Mouse (Mus musculus): ENCODE results near the gene Proser1. TPM values are rescaled to one million over a fixed set of nuclear protein-coding genes. Genes with fewer than 3 reads are reported as not detected.
A peak's percentile ranks its signal among the peaks of the same experiment; 100 is the strongest.

The Proser1 gene
- polyA plus RNA-seq (2012; rRNA removed): 17.9 and 18.1 TPM in 2 replicates

GRCm38 (mm10) chr3:53463046-53463764 lies at the start of gene Proser1, which contains the start of gene Nhlrc3:
TSS of gene Proser1 (plus strand) at chr3:53463666.
TSS of gene Nhlrc3 (minus strand) at chr3:53463332.
- DNase-seq (ENCODE audit: extremely low spot score in 1 of 2, low spot score in 1 of 2): peak; percentile 93 to 97

GRCm38 (mm10) chr3:53413959-53414358 lies 49.5 kb upstream of the Proser1 start:
- no peak for DNase-seq (ENCODE audit: extremely low spot score in 1 of 2, low spot score in 1 of 2)

- peak; percentile 16 to 51 for DNase-seq (ENCODE audit: extremely low spot score in 1 of 2, low spot score in 1 of 2)
Measured at GRCm38 (mm10) chr3:53416036-53416506, 47.4 kb upstream of the Proser1 start.

GRCm38 (mm10) chr3:53417701-53418100 lies 45.8 kb upstream of the Proser1 start:
- DNase-seq (ENCODE audit: extremely low spot score in 1 of 2, low spot score in 1 of 2): no peak

GRCm38 (mm10) chr3:53421656-53422055 lies 41.8 kb upstream of the Proser1 start:
- DNase-seq (ENCODE audit: extremely low spot score in 1 of 2, low spot score in 1 of 2): no peak

GRCm38 (mm10) chr3:53422691-53423090 lies 40.8 kb upstream of the Proser1 start:
- no peak for DNase-seq (ENCODE audit: extremely low spot score in 1 of 2, low spot score in 1 of 2)

GRCm38 (mm10) chr3:53423576-53423975 lies 39.9 kb upstream of the Proser1 start:
- no peak for DNase-seq (ENCODE audit: extremely low spot score in 1 of 2, low spot score in 1 of 2)

GRCm38 (mm10) chr3:53434610-53435009 lies 28.9 kb upstream of the Proser1 start:
- no peak for DNase-seq (ENCODE audit: extremely low spot score in 1 of 2, low spot score in 1 of 2)

GRCm38 (mm10) chr3:53436550-53436949 lies 26.9 kb upstream of the Proser1 start:
- no peak for DNase-seq (ENCODE audit: extremely low spot score in 1 of 2, low spot score in 1 of 2)

- no peak for DNase-seq (ENCODE audit: extremely low spot score in 1 of 2, low spot score in 1 of 2)
Measured at GRCm38 (mm10) chr3:53445540-53445939, 17.9 kb upstream of the Proser1 start.

GRCm38 (mm10) chr3:53446801-53447200 lies 16.7 kb upstream of the Proser1 start:
- no peak for DNase-seq (ENCODE audit: extremely low spot score in 1 of 2, low spot score in 1 of 2)

- DNase-seq (ENCODE audit: extremely low spot score in 1 of 2, low spot score in 1 of 2): peak; percentile 53 to 91
Measured at GRCm38 (mm10) chr3:53448208-53448607, 15.3 kb upstream of the Proser1 start.

GRCm38 (mm10) chr3:53450666-53451065 lies 12.8 kb upstream of the Proser1 start:
- DNase-seq (ENCODE audit: extremely low spot score in 1 of 2, low spot score in 1 of 2): no peak

- no peak for DNase-seq (ENCODE audit: extremely low spot score in 1 of 2, low spot score in 1 of 2)
Measured at GRCm38 (mm10) chr3:53452351-53452750, 11.1 kb upstream of the Proser1 start.

- DNase-seq (ENCODE audit: extremely low spot score in 1 of 2, low spot score in 1 of 2): no peak
Measured at GRCm38 (mm10) chr3:53453346-53453745, 10.1 kb upstream of the Proser1 start.

GRCm38 (mm10) chr3:53454005-53454404 lies 9.5 kb upstream of the Proser1 start:
- DNase-seq (ENCODE audit: extremely low spot score in 1 of 2, low spot score in 1 of 2): no peak

- no peak for DNase-seq (ENCODE audit: extremely low spot score in 1 of 2, low spot score in 1 of 2)
Measured at GRCm38 (mm10) chr3:53454561-53454960, 8.9 kb upstream of the Proser1 start.

GRCm38 (mm10) chr3:53454984-53455383 lies 8.5 kb upstream of the Proser1 start:
- DNase-seq (ENCODE audit: extremely low spot score in 1 of 2, low spot score in 1 of 2): no peak

- no peak for DNase-seq (ENCODE audit: extremely low spot score in 1 of 2, low spot score in 1 of 2)
Measured at GRCm38 (mm10) chr3:53457750-53458149, 5.7 kb upstream of the Proser1 start.

GRCm38 (mm10) chr3:53460106-53460505 lies 3.4 kb upstream of the Proser1 start:
- DNase-seq (ENCODE audit: extremely low spot score in 1 of 2, low spot score in 1 of 2): no peak

GRCm38 (mm10) chr3:53462701-53463045 lies 793 bp upstream of the Proser1 start:
- DNase-seq (ENCODE audit: extremely low spot score in 1 of 2, low spot score in 1 of 2): no peak

- DNase-seq (ENCODE audit: extremely low spot score in 1 of 2, low spot score in 1 of 2): no peak
Measured at GRCm38 (mm10) chr3:53463765-53464114, 274 bp downstream of the Proser1 start.

All from frontal cortex, adult 2 months (tissue).